Mouse (Mus musculus) embryonic facial prominence, embryonic 12.5 days (tissue): Measurements from ENCODE around the gene Lat2. TPM values are rescaled to one million over a fixed set of nuclear protein-coding genes. Genes with fewer than 3 reads are reported as not detected.

ENCODE experiments used
- ATAC-seq: fragments of 200-750 bp; cut with Nextera tagmentation; 2 replicates; pipeline ENCODE4 v1.8.0; 2017; ENCODE audit not compliant: insufficient number of reproducible peaks, insufficient read depth, low FRiP score, low TSS enrichment
- H3K27ac ChIP-seq: fragments of 300-500 bp; sonication (generic); 2 replicates; pipeline ENCODE4 v1.5.1; 2016; ENCODE audit warnings: mild to moderate bottlenecking
- H3K27me3 ChIP-seq: fragments of 300-500 bp; sonication (generic); 2 replicates; pipeline ENCODE4 v1.6.1; 2016; ENCODE audit warnings: mild to moderate bottlenecking, moderate library complexity
- H3K36me3 ChIP-seq: fragments of 300-500 bp; sonication (generic); 2 replicates; pipeline ENCODE4 v1.6.1; 2016; ENCODE audit warnings: mild to moderate bottlenecking
- H3K4me1 ChIP-seq: fragments of 300-500 bp; sonication (generic); 2 replicates; pipeline ENCODE4 v1.6.1; 2016
- H3K4me2 ChIP-seq: fragments of 300-500 bp; sonication (generic); replicated peaks from 2 replicates; pipeline ENCODE4 v1.6.1; 2016; ENCODE audit warnings: mild to moderate bottlenecking, moderate library complexity
- H3K4me3 ChIP-seq: fragments of 300-500 bp; sonication (generic); 2 replicates; pipeline ENCODE4 v1.5.1; 2016; ENCODE audit warnings: mild to moderate bottlenecking
- H3K9ac ChIP-seq: fragments of 300-500 bp; sonication (generic); 2 replicates; pipeline ENCODE4 v1.6.1; 2016; ENCODE audit warnings: mild to moderate bottlenecking, moderate library complexity
- H3K9me3 ChIP-seq: fragments of 300-500 bp; sonication (generic); 2 replicates; pipeline ENCODE4 v1.6.1; 2016; ENCODE audit warnings: mild to moderate bottlenecking, moderate library complexity
- WGBS: fragments of 180-500 bp; shearing (Covaris S2); methylation state at CpG from one replicate; pipeline ENCODE4 v1.1.7; 2016; 5-methylcytosine and 5-hydroxymethylcytosine counted together
- microRNA-seq: library from miRNA; unstranded; fragments of <30 nt; microRNA quantifications from one replicate; pipeline ENCODE4, GENCODE M21; 2017
- polyA plus RNA-seq: library from polyadenylated mRNA; unstranded; fragments of >200 nt; fragmentation: Nextera tagmentation; extraction: Ambion mirVana; gene quantifications from 2 replicates; pipeline ENCODE4 v1.2.1, GENCODE M21; 2016

Lat2 gene
- polyA plus RNA-seq, 1 experiment from 2014 or later: 1.9 TPM

DNA sequence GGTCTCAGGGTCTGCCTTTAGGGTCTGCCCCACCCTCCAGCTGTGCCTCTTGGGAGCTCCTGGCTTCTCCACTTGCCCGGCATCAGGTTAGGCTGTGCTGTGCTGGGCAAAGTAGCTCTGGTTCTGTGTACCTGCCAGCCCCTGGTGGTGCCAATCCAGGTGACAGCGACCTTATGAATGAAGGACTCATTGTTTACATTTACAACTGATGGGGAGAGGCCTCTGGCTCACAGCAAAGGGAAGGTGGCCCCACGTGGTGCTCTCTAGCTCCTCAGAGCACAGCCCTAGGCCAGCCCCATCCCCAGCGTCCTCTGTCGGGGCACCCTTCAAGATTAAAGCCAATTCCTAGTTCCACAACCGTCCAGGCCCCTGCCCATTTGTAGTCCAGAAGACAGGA is 64.0 kb downstream of the Lat2 start:
- H3K4me1 ChIP-seq: peaks cover 39% of the 10 kb centered on the region
- WGBS: 6% methylated on average over 6 of the region's 6 CpGs
- 0 out of 2 replicates have a peak, but pooled peaks cover 3% of the 10 kb centered on the region for H3K36me3 ChIP-seq
- ATAC-seq: 0 out of 2 replicates have a peak, but pooled peaks have one; percentile 37
- H3K4me2 ChIP-seq: peak overlapping the region; percentile 80
- no peaks in the 10 kb centered on the region for H3K9me3 ChIP-seq
- H3K27me3 ChIP-seq: no peaks in the 10 kb centered on the region
- peak overlapping the region; percentile 99 for H3K27ac ChIP-seq
- peak overlapping the region; percentile 94 for H3K9ac ChIP-seq
- peak overlapping the region; percentile 87 for H3K4me3 ChIP-seq

Small RNA genes lying within 50 kb of the gene (microRNA-seq; reads per million reads assigned to microRNA genes)
- gene Mir7228: not detected

Other genes with a start within 250 kb of the Lat2 start
- 151 and 153 TPM in 2 replicates for gene Gtf2ird1, start 158.3 kb downstream of the Lat2 start, polyA plus RNA-seq
- 7.4 and 7.6 TPM in 2 replicates for gene Clip2, start 62.6 kb downstream of the Lat2 start, polyA plus RNA-seq
- 0.15 TPM in 1 of 2 replicates, not detected in the other for gene Syna, start 54.9 kb downstream of the Lat2 start, polyA plus RNA-seq
- 307 and 317 TPM in 2 replicates for gene Rfc2, start 33.7 kb downstream of the Lat2 start, polyA plus RNA-seq
- gene Eif4h, start 24.5 kb upstream of the Lat2 start, polyA plus RNA-seq: 504 and 505 TPM in 2 replicates
- gene Limk1, start 73.6 kb upstream of the Lat2 start, polyA plus RNA-seq: 12.3 and 13.8 TPM in 2 replicates
- gene Eln, start 132.3 kb upstream of the Lat2 start, polyA plus RNA-seq: 32.7 and 35.4 TPM in 2 replicates